Mouse (Mus musculus): Measurements from ENCODE around the gene Mpc1. TPM values are rescaled to one million over a fixed set of nuclear protein-coding genes. Genes with fewer than 3 reads are reported as not detected.
A peak's percentile ranks its signal among the peaks of the same experiment; 100 is the strongest.

Mpc1 gene
- total and polyA plus RNA-seq, 3 experiments, result 643 to 921 (median 699) TPM

GRCm38 (mm10) chr17:8290736-8291135 is 8.0 kb downstream of the Mpc1 start:
- Histone ChIP-seq H3K36me3 (ENCODE audit: control insufficient read depth, insufficient read depth, low read length) (peaks cover 30% of the 10 kb centered on the region), H3K4me3 (no peak overlapping the region), H3K27me3 (ENCODE audit: control insufficient read depth, insufficient read depth, low read length) (no peaks in the 10 kb centered on the region), H3K27ac (no peak overlapping the region), H3K9ac (ENCODE audit: low read depth, low read length) (no peak overlapping the region), H3K79me2 (replicated peaks; ENCODE audit: control insufficient read depth, insufficient read depth, low read length) (peaks cover 12% of the 10 kb centered on the region), H3K4me1 (ENCODE audit: control insufficient read depth, insufficient read depth, low read length) (peaks cover 4% of the 10 kb centered on the region; the same call in 1 of the 2 replicates)
- no peak for DNase-seq
- no peak for TF ChIP-seq EP300 (IDR thresholded peaks at IDR 0.05; ENCODE audit: insufficient read depth, low read depth, low read length)
- TF ChIP-seq POLR2A (IDR thresholded peaks at IDR 0.05; ENCODE audit: insufficient read depth, low read depth, low read length), result no peak
- TF ChIP-seq CTCF (IDR thresholded peaks at IDR 0.05), result no peak
- intact Hi-C loops (cut with DNase I), result no loop called here

GRCm38 (mm10) chr17:8295825-8296224 is 13.1 kb downstream of the Mpc1 start:
- peaks cover 11% of the 10 kb centered on the region for H3K36me3 ChIP-seq (ENCODE audit: control insufficient read depth, insufficient read depth, low read length)
- H3K79me2 ChIP-seq (replicated peaks; ENCODE audit: control insufficient read depth, insufficient read depth, low read length), result no peaks in the 10 kb centered on the region
- TF ChIP-seq CTCF (IDR thresholded peaks at IDR 0.05) (peak; percentile 37; the same call in 1 of the 2 replicates), POLR2A (IDR thresholded peaks at IDR 0.05; ENCODE audit: insufficient read depth, low read depth, low read length) (no peak), EP300 (IDR thresholded peaks at IDR 0.05; ENCODE audit: insufficient read depth, low read depth, low read length) (no peak)
- H3K27ac ChIP-seq, result no peak overlapping the region
- H3K27me3 ChIP-seq (ENCODE audit: control insufficient read depth, insufficient read depth, low read length), result no peaks in the 10 kb centered on the region
- H3K9ac ChIP-seq (ENCODE audit: low read depth, low read length), result no peak overlapping the region
- H3K4me1 ChIP-seq (ENCODE audit: control insufficient read depth, insufficient read depth, low read length), result 0 out of 2 replicates have a peak, but pooled peaks cover 1% of the 10 kb centered on the region
- no peak for DNase-seq
- no peak overlapping the region for H3K4me3 ChIP-seq
- intact Hi-C loops (cut with DNase I), result no loop called here

GRCm38 (mm10) chr17:8296313-8296844 is 13.7 kb downstream of the Mpc1 start:
- Histone ChIP-seq H3K4me1 (ENCODE audit: control insufficient read depth, insufficient read depth, low read length) (0 out of 2 replicates have a peak, but pooled peaks cover 1% of the 10 kb centered on the region), H3K9ac (ENCODE audit: low read depth, low read length) (no peak overlapping the region), H3K4me3 (no peak overlapping the region), H3K36me3 (ENCODE audit: control insufficient read depth, insufficient read depth, low read length) (peaks cover 8% of the 10 kb centered on the region; the same call in 1 of the 2 replicates), H3K27me3 (ENCODE audit: control insufficient read depth, insufficient read depth, low read length) (no peaks in the 10 kb centered on the region), H3K27ac (no peak overlapping the region), H3K79me2 (replicated peaks; ENCODE audit: control insufficient read depth, insufficient read depth, low read length) (no peaks in the 10 kb centered on the region)
- 75% methylated on average over 9 of the region's 9 CpGs for WGBS
- DNase-seq, result no peak
- intact Hi-C loops (cut with DNase I), result no loop called here
- no peak for TF ChIP-seq EP300 (IDR thresholded peaks at IDR 0.05; ENCODE audit: insufficient read depth, low read depth, low read length)
- TF ChIP-seq CTCF (IDR thresholded peaks at IDR 0.05), result no peak
- TF ChIP-seq POLR2A (IDR thresholded peaks at IDR 0.05; ENCODE audit: insufficient read depth, low read depth, low read length), result no peak

DNA sequence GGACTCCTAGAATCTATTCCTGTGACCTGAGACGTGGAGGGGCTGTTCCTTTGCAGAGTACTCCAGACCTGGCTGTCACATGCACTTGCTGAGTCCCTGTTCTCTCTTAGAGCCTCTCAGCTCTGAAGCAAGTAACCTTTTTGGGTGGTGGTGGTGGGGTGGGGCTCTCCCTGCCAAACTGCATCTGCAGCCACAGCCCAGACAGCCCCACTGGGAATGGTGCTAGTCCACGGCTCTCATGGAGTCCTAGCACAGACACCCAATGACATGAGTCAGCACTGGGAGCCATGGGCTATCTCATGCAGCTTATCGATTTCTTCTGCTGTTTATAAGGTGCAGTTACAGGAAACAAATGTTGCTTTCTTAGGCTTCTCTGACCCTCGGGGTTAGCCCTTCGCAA is 15.0 kb downstream of the Mpc1 start:
- no peak for TF ChIP-seq POLR2A (IDR thresholded peaks at IDR 0.05; ENCODE audit: insufficient read depth, low read depth, low read length)
- no peak for TF ChIP-seq EP300 (IDR thresholded peaks at IDR 0.05; ENCODE audit: insufficient read depth, low read depth, low read length)
- TF ChIP-seq CTCF (IDR thresholded peaks at IDR 0.05), result no peak
- no peak for DNase-seq
- no peaks in the 10 kb centered on the region for H3K27me3 ChIP-seq (ENCODE audit: control insufficient read depth, insufficient read depth, low read length)
- no peak overlapping the region for H3K27ac ChIP-seq
- no peaks in the 10 kb centered on the region for H3K79me2 ChIP-seq (replicated peaks; ENCODE audit: control insufficient read depth, insufficient read depth, low read length)
- H3K36me3 ChIP-seq (ENCODE audit: control insufficient read depth, insufficient read depth, low read length), result peaks cover 4% of the 10 kb centered on the region; the same call in 1 of the 2 replicates
- no peaks in the 10 kb centered on the region for H3K4me1 ChIP-seq (ENCODE audit: control insufficient read depth, insufficient read depth, low read length)
- WGBS, result 76% methylated on average over 5 of the region's 5 CpGs
- no peak overlapping the region for H3K9ac ChIP-seq (ENCODE audit: low read depth, low read length)
- no peak overlapping the region for H3K4me3 ChIP-seq
- intact Hi-C loops (cut with DNase I), result no loop called here

- no peaks in the 10 kb centered on the region for H3K79me2 ChIP-seq (replicated peaks; ENCODE audit: control insufficient read depth, insufficient read depth, low read length)
- TF ChIP-seq EP300 (IDR thresholded peaks at IDR 0.05; ENCODE audit: insufficient read depth, low read depth, low read length), result no peak
- no peak for TF ChIP-seq CTCF (IDR thresholded peaks at IDR 0.05)
- TF ChIP-seq POLR2A (IDR thresholded peaks at IDR 0.05; ENCODE audit: insufficient read depth, low read depth, low read length), result no peak
- WGBS, result 88% methylated on average over 2 of the region's 2 CpGs
- intact Hi-C loops (cut with DNase I), result no loop called here
- H3K4me3 ChIP-seq, result no peak overlapping the region
- no peaks in the 10 kb centered on the region for H3K4me1 ChIP-seq (ENCODE audit: control insufficient read depth, insufficient read depth, low read length)
- H3K9ac ChIP-seq (ENCODE audit: low read depth, low read length), result no peak overlapping the region
- no peak overlapping the region for H3K27ac ChIP-seq
- H3K36me3 ChIP-seq (ENCODE audit: control insufficient read depth, insufficient read depth, low read length), result peaks cover 4% of the 10 kb centered on the region; the same call in 1 of the 2 replicates
- no peaks in the 10 kb centered on the region for H3K27me3 ChIP-seq (ENCODE audit: control insufficient read depth, insufficient read depth, low read length)
- no peak for DNase-seq
Measured at GRCm38 (mm10) chr17:8298281-8298680, 15.6 kb downstream of the Mpc1 start.

- intact Hi-C loops (cut with DNase I), result no loop called here
- TF ChIP-seq EP300 (IDR thresholded peaks at IDR 0.05; ENCODE audit: insufficient read depth, low read depth, low read length) (no peak), CTCF (IDR thresholded peaks at IDR 0.05) (no peak), POLR2A (IDR thresholded peaks at IDR 0.05; ENCODE audit: insufficient read depth, low read depth, low read length) (no peak)
- Histone ChIP-seq H3K27ac (no peak overlapping the region), H3K27me3 (ENCODE audit: control insufficient read depth, insufficient read depth, low read length) (no peaks in the 10 kb centered on the region), H3K9ac (ENCODE audit: low read depth, low read length) (no peak overlapping the region), H3K4me3 (no peak overlapping the region), H3K4me1 (ENCODE audit: control insufficient read depth, insufficient read depth, low read length) (no peaks in the 10 kb centered on the region), H3K79me2 (replicated peaks; ENCODE audit: control insufficient read depth, insufficient read depth, low read length) (no peaks in the 10 kb centered on the region), H3K36me3 (ENCODE audit: control insufficient read depth, insufficient read depth, low read length) (peaks cover 3% of the 10 kb centered on the region; the same call in 1 of the 2 replicates)
- no peak for DNase-seq
Measured at GRCm38 (mm10) chr17:8299524-8299923, 16.8 kb downstream of the Mpc1 start.
